Mouse (Mus musculus) small intestine, adult 2 months (tissue): ENCODE results near the gene Pfn2. TPM values are rescaled to one million over a fixed set of nuclear protein-coding genes. Genes with fewer than 3 reads are reported as not detected.
A peak's percentile ranks its signal among the peaks of the same experiment; 100 is the strongest.

Source experiments
- H3K27ac ChIP-seq: fragments of 200-500 bp; 2 replicates; pipeline ENCODE4 v1.5.1; 2012; ENCODE audit warnings: low read depth, low read length, control low read depth, inconsistent platforms; ENCODE audit not compliant: insufficient read depth
- H3K27me3 ChIP-seq: fragments of 200-500 bp; 2 replicates; pipeline ENCODE4 v1.6.1; 2012; ENCODE audit warnings: mild to moderate bottlenecking, moderate library complexity, low read length, inconsistent platforms; ENCODE audit not compliant: control insufficient read depth, insufficient read depth
- H3K36me3 ChIP-seq: fragments of 200-500 bp; 2 replicates; pipeline ENCODE4 v1.6.1; 2012; ENCODE audit warnings: mild to moderate bottlenecking, low read length, control low read depth, inconsistent platforms; ENCODE audit not compliant: control insufficient read depth, insufficient read depth
- H3K4me1 ChIP-seq: fragments of 200-500 bp; 2 replicates; pipeline ENCODE4 v1.6.1; 2012; ENCODE audit warnings: low read length, inconsistent platforms, mixed read lengths; ENCODE audit not compliant: control insufficient read depth, insufficient read depth, insufficient read length
- H3K4me3 ChIP-seq: fragments of 200-500 bp; 2 replicates; pipeline ENCODE4 v1.5.1; 2012; ENCODE audit warnings: low read depth, mild to moderate bottlenecking, control low read depth, inconsistent platforms, low read length, moderate library complexity
- CTCF ChIP-seq: fragments of 200-500 bp; IDR thresholded peaks from 2 replicates; pipeline ENCODE4 v1.5.1; 2012; ENCODE audit warnings: low read depth, mild to moderate bottlenecking, control low read depth, inconsistent platforms, low read length, moderate library complexity, mixed read lengths; ENCODE audit not compliant: insufficient replicate concordance, insufficient read length; ENCODE audit errors: extremely low read depth
- POLR2A ChIP-seq: fragments of 200-500 bp; IDR thresholded peaks from 2 replicates; pipeline ENCODE4 v1.6.1; 2012; ENCODE audit warnings: low read depth, mild to moderate bottlenecking, control low read depth, inconsistent platforms, low read length, moderate library complexity
- WGBS: fragments of 180-500 bp; shearing (Covaris S2); methylation state at CpG from one replicate; pipeline ENCODE4 v1.1.7; 2018; 5-methylcytosine and 5-hydroxymethylcytosine counted together
- polyA plus RNA-seq: library from polyadenylated mRNA; depleted of rRNA; stranded (reverse); fragments of >200 nt; gene quantifications from 2 replicates; pipeline ENCODE4 v1.2.3, GENCODE M21; 2012; rRNA removed

Gene Pfn2
- 0.33 and 0.95 TPM in 2 replicates for polyA plus RNA-seq

- Histone ChIP-seq H3K4me1 (peaks cover 2% of the 10 kb centered on the region), H3K4me3 (peak within 1 kb of the TSS; percentile 98), H3K36me3 (no peaks in the 10 kb centered on the region), H3K27ac (no peak within 1 kb of the TSS), H3K27me3 (0 out of 2 replicates have a peak, but pooled peaks cover 6% of the 10 kb centered on the region)
- WGBS = under 1% methylated on average over 52 of the region's 52 CpGs
- TF ChIP-seq CTCF (no peak), POLR2A (no peak)
These were observed at the start of gene Pfn2 for GRCm38 (mm10) chr3:57847760-57848185. Pfn2 (minus strand) TSS chr3:57848079.

- WGBS = 70% methylated on average over 3 of the region's 3 CpGs
- TF ChIP-seq POLR2A = no peak
- TF ChIP-seq CTCF = no peak
- H3K4me1 ChIP-seq = no peaks in the 10 kb centered on the region
- no peak overlapping the region for H3K4me3 ChIP-seq
- no peak overlapping the region for H3K27ac ChIP-seq
- no peaks in the 10 kb centered on the region for H3K27me3 ChIP-seq
- H3K36me3 ChIP-seq = no peaks in the 10 kb centered on the region
These were observed 35.1 kb upstream of the Pfn2 start for GRCm38 (mm10) chr3:57882945-57883344.

GRCm38 (mm10) chr3:57846912-57847759 lies 743 bp downstream of the Pfn2 start:
- Histone ChIP-seq H3K4me1 (peaks cover 2% of the 10 kb centered on the region), H3K27me3 (0 out of 2 replicates have a peak, but pooled peaks cover 6% of the 10 kb centered on the region), H3K27ac (no peak overlapping the region), H3K4me3 (peak overlapping the region; percentile 98), H3K36me3 (no peaks in the 10 kb centered on the region)
- WGBS = 1% methylated on average over 95 of the region's 104 CpGs
- no peak for TF ChIP-seq POLR2A

GRCm38 (mm10) chr3:57846662-57846911 lies 1.3 kb downstream of the Pfn2 start:
- H3K27ac ChIP-seq = no peak overlapping the region
- 10% methylated on average over 9 of the region's 9 CpGs for WGBS
- TF ChIP-seq CTCF (no peak), POLR2A (no peak)
- peak overlapping the region; percentile 98 for H3K4me3 ChIP-seq
- H3K36me3 ChIP-seq = no peaks in the 10 kb centered on the region
- peaks cover 2% of the 10 kb centered on the region for H3K4me1 ChIP-seq
- 0 out of 2 replicates have a peak, but pooled peaks cover 6% of the 10 kb centered on the region for H3K27me3 ChIP-seq

GRCm38 (mm10) chr3:57845786-57846661 lies 1.9 kb downstream of the Pfn2 start:
- TF ChIP-seq POLR2A = no peak
- TF ChIP-seq CTCF = no peak
- Histone ChIP-seq H3K4me3 (no peak overlapping the region), H3K4me1 (peaks cover 2% of the 10 kb centered on the region), H3K36me3 (no peaks in the 10 kb centered on the region), H3K27me3 (0 out of 2 replicates have a peak, but pooled peaks cover 6% of the 10 kb centered on the region), H3K27ac (no peak overlapping the region)
- 63% methylated on average over 11 of the region's 11 CpGs for WGBS

GRCm38 (mm10) chr3:57843775-57844174 lies 4.1 kb downstream of the Pfn2 start:
- Histone ChIP-seq H3K36me3 (no peaks in the 10 kb centered on the region), H3K27me3 (0 out of 2 replicates have a peak, but pooled peaks cover 6% of the 10 kb centered on the region), H3K4me3 (no peak overlapping the region), H3K27ac (no peak overlapping the region), H3K4me1 (peaks cover 2% of the 10 kb centered on the region)
- TF ChIP-seq CTCF = peak; percentile 38; the same call in 1 of the 2 replicates
- TF ChIP-seq POLR2A = no peak

- 93% methylated on average over 4 of the region's 4 CpGs for WGBS
- peaks cover 5% of the 10 kb centered on the region for H3K36me3 ChIP-seq
- H3K27ac ChIP-seq = no peak overlapping the region
- H3K4me1 ChIP-seq = no peaks in the 10 kb centered on the region
- TF ChIP-seq POLR2A (no peak), CTCF (no peak)
- no peak overlapping the region for H3K4me3 ChIP-seq
- H3K27me3 ChIP-seq = no peaks in the 10 kb centered on the region
These were observed 11.0 kb downstream of the Pfn2 start for GRCm38 (mm10) chr3:57836911-57837310.
